Mouse (Mus musculus) hindbrain, embryonic 14.5 days (tissue): ENCODE measurements at regions not wholly inside any gene's neighbourhood (a gene's known extent, or its start where the extent isn't known, plus 50 kb on each side); places are given as distances from the start of the nearest gene placed in this dataset.

ENCODE experiments used
- ATAC-seq: fragments of 200-750 bp; cut with Nextera tagmentation; 2 replicates; pipeline ENCODE4 v1.8.0; 2017; ENCODE audit warnings: moderate number of reproducible peaks, mild to moderate bottlenecking, moderate TSS enrichment, moderate library complexity; ENCODE audit not compliant: low FRiP score
- DNase-seq: peaks from one replicate; pipeline ENCODE4 v3.0.0-alpha.2; 2015; ENCODE audit warnings: low spot score
- H3K27ac ChIP-seq: fragments of 300-500 bp; sonication (generic); 2 replicates; pipeline ENCODE4 v1.5.1; 2014; ENCODE audit warnings: mild to moderate bottlenecking, moderate library complexity
- H3K27me3 ChIP-seq: fragments of 300-500 bp; sonication (generic); 2 replicates; pipeline ENCODE4 v1.6.1; 2014; ENCODE audit warnings: mild to moderate bottlenecking, low read length, mixed read lengths; ENCODE audit not compliant: control insufficient read depth, insufficient read depth
- H3K36me3 ChIP-seq: fragments of 300-500 bp; sonication (generic); replicated peaks from 2 replicates; pipeline ENCODE4 v1.6.1; 2014; ENCODE audit not compliant: control insufficient read depth, insufficient read depth
- H3K4me1 ChIP-seq: fragments of 300-500 bp; sonication (generic); replicated peaks from 2 replicates; pipeline ENCODE4 v1.6.1; 2014; ENCODE audit warnings: antibody characterized with exemption, low read length, mixed read lengths; ENCODE audit not compliant: control insufficient read depth, insufficient read depth
- H3K4me2 ChIP-seq: fragments of 300-500 bp; sonication (generic); replicated peaks from 2 replicates; pipeline ENCODE4 v1.6.1; 2014; ENCODE audit warnings: mild to moderate bottlenecking, moderate library complexity
- H3K4me3 ChIP-seq: fragments of 300-500 bp; sonication (generic); replicated peaks from 2 replicates; pipeline ENCODE4 v1.5.1; 2014; ENCODE audit warnings: mild to moderate bottlenecking, low read length
- H3K9ac ChIP-seq: fragments of 300-500 bp; sonication (generic); 2 replicates; pipeline ENCODE4 v1.6.1; 2014
- H3K9me3 ChIP-seq: fragments of 300-500 bp; sonication (generic); 2 replicates; pipeline ENCODE4 v1.6.1; 2016; ENCODE audit warnings: low read length; ENCODE audit not compliant: control insufficient read depth
- WGBS: fragments of 180-500 bp; shearing (Covaris S2); extraction: QIAGEN DNeasy Blood & Tissue Kit; methylation state at CpG from one replicate; pipeline ENCODE4 v1.1.7; 2014; 5-methylcytosine and 5-hydroxymethylcytosine counted together

GRCm38 (mm10) chr8:89210684-89211083 is 166.7 kb upstream of the Sall1 start:
- Histone ChIP-seq H3K9ac (no peak overlapping the region), H3K9me3 (no peaks in the 10 kb centered on the region), H3K4me1 (no peaks in the 10 kb centered on the region), H3K27me3 (no peaks in the 10 kb centered on the region), H3K4me3 (no peak overlapping the region), H3K27ac (no peak overlapping the region), H3K36me3 (no peaks in the 10 kb centered on the region), H3K4me2 (no peak overlapping the region)
- WGBS, result 81% methylated on average over 1 of the region's 1 CpGs
- ATAC-seq (no peak), DNase-seq (no peak)

GRCm38 (mm10) chr8:89207891-89208290 is 163.9 kb upstream of the Sall1 start:
- H3K4me3 ChIP-seq, result no peak overlapping the region
- ATAC-seq, result no peak
- no peak overlapping the region for H3K4me2 ChIP-seq
- H3K9me3 ChIP-seq, result no peaks in the 10 kb centered on the region
- DNase-seq, result no peak
- no peak overlapping the region for H3K9ac ChIP-seq
- 86% methylated on average over 2 of the region's 2 CpGs for WGBS
- no peaks in the 10 kb centered on the region for H3K4me1 ChIP-seq
- H3K27me3 ChIP-seq, result no peaks in the 10 kb centered on the region
- H3K27ac ChIP-seq, result no peak overlapping the region
- H3K36me3 ChIP-seq, result no peaks in the 10 kb centered on the region

GRCm38 (mm10) chr8:89202484-89203096 is 158.6 kb upstream of the Sall1 start:
- no peak overlapping the region for H3K4me3 ChIP-seq
- no peaks in the 10 kb centered on the region for H3K36me3 ChIP-seq
- no peaks in the 10 kb centered on the region for H3K9me3 ChIP-seq
- H3K4me2 ChIP-seq, result no peak overlapping the region
- no peaks in the 10 kb centered on the region for H3K4me1 ChIP-seq
- H3K9ac ChIP-seq, result no peak overlapping the region
- H3K27me3 ChIP-seq, result no peaks in the 10 kb centered on the region
- 42% methylated on average over 5 of the region's 5 CpGs for WGBS
- ATAC-seq (peak; percentile 21; the same call in 1 of the 2 replicates), DNase-seq (peak; percentile 29)
- no peak overlapping the region for H3K27ac ChIP-seq

- WGBS, result 80% methylated on average over 2 of the region's 2 CpGs
- Histone ChIP-seq H3K9ac (no peak overlapping the region), H3K4me1 (no peaks in the 10 kb centered on the region), H3K27ac (no peak overlapping the region), H3K9me3 (no peaks in the 10 kb centered on the region), H3K36me3 (no peaks in the 10 kb centered on the region), H3K4me2 (no peak overlapping the region), H3K27me3 (no peaks in the 10 kb centered on the region), H3K4me3 (no peak overlapping the region)
- ATAC-seq, result no peak
- no peak for DNase-seq
Observed at GRCm38 (mm10) chr8:89200301-89200700, 156.3 kb upstream of the Sall1 start.

- Histone ChIP-seq H3K4me3 (no peak overlapping the region), H3K27me3 (no peaks in the 10 kb centered on the region), H3K4me1 (no peaks in the 10 kb centered on the region), H3K9me3 (no peaks in the 10 kb centered on the region), H3K4me2 (no peak overlapping the region), H3K36me3 (no peaks in the 10 kb centered on the region), H3K9ac (no peak overlapping the region), H3K27ac (no peak overlapping the region)
- ATAC-seq (no peak), DNase-seq (no peak)
- WGBS, result 44% methylated on average over 17 of the region's 17 CpGs
Observed at GRCm38 (mm10) chr8:89185314-89185713, 141.4 kb upstream of the Sall1 start.

GRCm38 (mm10) chr8:89175631-89176030 is 131.7 kb upstream of the Sall1 start:
- H3K27ac ChIP-seq, result no peak overlapping the region
- 80% methylated on average over 7 of the region's 7 CpGs for WGBS
- no peaks in the 10 kb centered on the region for H3K27me3 ChIP-seq
- no peak overlapping the region for H3K4me3 ChIP-seq
- H3K36me3 ChIP-seq, result no peaks in the 10 kb centered on the region
- DNase-seq (no peak), ATAC-seq (no peak)
- no peaks in the 10 kb centered on the region for H3K4me1 ChIP-seq
- H3K4me2 ChIP-seq, result no peak overlapping the region
- H3K9ac ChIP-seq, result no peak overlapping the region
- H3K9me3 ChIP-seq, result no peaks in the 10 kb centered on the region

GRCm38 (mm10) chr8:89171561-89171960 is 127.6 kb upstream of the Sall1 start:
- WGBS, result 92% methylated on average over 5 of the region's 5 CpGs
- no peak for DNase-seq
- no peak overlapping the region for H3K4me3 ChIP-seq

GRCm38 (mm10) chr8:89169484-89169883 is 125.5 kb upstream of the Sall1 start:
- DNase-seq (no peak), ATAC-seq (no peak)
- Histone ChIP-seq H3K36me3 (no peaks in the 10 kb centered on the region), H3K27me3 (0 out of 2 replicates have a peak, but pooled peaks cover 4% of the 10 kb centered on the region), H3K9ac (no peak overlapping the region), H3K4me1 (no peaks in the 10 kb centered on the region), H3K9me3 (no peaks in the 10 kb centered on the region), H3K27ac (no peak overlapping the region), H3K4me2 (no peak overlapping the region), H3K4me3 (no peak overlapping the region)
- 50% methylated on average over 7 of the region's 7 CpGs for WGBS

More at GRCm38 (mm10) chr8:89171561-89171960, 127.6 kb upstream of the Sall1 start:
- Histone ChIP-seq H3K27ac (no peak overlapping the region), H3K4me1 (no peaks in the 10 kb centered on the region), H3K9me3 (no peaks in the 10 kb centered on the region), H3K9ac (no peak overlapping the region), H3K27me3 (0 out of 2 replicates have a peak, but pooled peaks cover 4% of the 10 kb centered on the region), H3K36me3 (no peaks in the 10 kb centered on the region), H3K4me2 (no peak overlapping the region)
- ATAC-seq, result no peak

- no peak overlapping the region for H3K4me2 ChIP-seq
- WGBS, result 57% methylated on average over 4 of the region's 4 CpGs
- no peaks in the 10 kb centered on the region for H3K36me3 ChIP-seq
- ATAC-seq (no peak), DNase-seq (no peak)
- H3K4me1 ChIP-seq, result no peaks in the 10 kb centered on the region
- no peak overlapping the region for H3K4me3 ChIP-seq
- no peaks in the 10 kb centered on the region for H3K9me3 ChIP-seq
- 0 out of 2 replicates have a peak, but pooled peaks cover 4% of the 10 kb centered on the region for H3K27me3 ChIP-seq
- H3K9ac ChIP-seq, result no peak overlapping the region
- H3K27ac ChIP-seq, result no peak overlapping the region
Observed at GRCm38 (mm10) chr8:89167026-89167425, 123.1 kb upstream of the Sall1 start.

GRCm38 (mm10) chr8:89156909-89157308 is 112.9 kb upstream of the Sall1 start:
- DNase-seq (no peak), ATAC-seq (no peak)
- Histone ChIP-seq H3K4me3 (no peak overlapping the region), H3K4me2 (no peak overlapping the region), H3K27ac (no peak overlapping the region), H3K27me3 (no peaks in the 10 kb centered on the region), H3K9ac (no peak overlapping the region), H3K36me3 (no peaks in the 10 kb centered on the region), H3K9me3 (no peaks in the 10 kb centered on the region), H3K4me1 (peaks cover 8% of the 10 kb centered on the region; the same call in 1 of the 2 replicates)
- WGBS, result 100% methylated on average over 1 of the region's 1 CpGs
